Mouse (Mus musculus): ENCODE data around the gene Pten. TPM values are rescaled to one million over a fixed set of nuclear protein-coding genes. Genes with fewer than 3 reads are reported as not detected.
A peak's percentile ranks its signal among the peaks of the same experiment; 100 is the strongest.

The Pten gene
- polyA plus RNA-seq, 1 experiment from 2014 or later, result 6.6 TPM

- H3K4me2 ChIP-seq, result no peak overlapping the region
- 56% methylated on average over 3 of the region's 3 CpGs for WGBS
- no peaks in the 10 kb centered on the region for H3K9me3 ChIP-seq (ENCODE audit: control insufficient read depth, low read length)
- no peaks in the 10 kb centered on the region for H3K4me1 ChIP-seq (replicated peaks; ENCODE audit: control insufficient read depth, insufficient read depth, low read length)
- no peaks in the 10 kb centered on the region for H3K27me3 ChIP-seq (replicated peaks; ENCODE audit: control insufficient read depth, insufficient read depth, low read length)
- H3K36me3 ChIP-seq (ENCODE audit: control insufficient read depth, insufficient read depth, low read length), result no peaks in the 10 kb centered on the region
- no peak overlapping the region for H3K4me3 ChIP-seq (ENCODE audit: low read depth, low read length)
- no peak overlapping the region for H3K9ac ChIP-seq (ENCODE audit: low read depth, low read length)
- no peak for DNase-seq (ENCODE audit: low spot score)
- H3K27ac ChIP-seq (ENCODE audit: low read depth, low read length), result no peak overlapping the region
- no peak for ATAC-seq (replicated peaks; ENCODE audit: low FRiP score)
These were observed 90.7 kb downstream of the Pten start for GRCm38 (mm10) chr19:32848041-32848440.

GRCm38 (mm10) chr19:32852306-32852705, 95.0 kb downstream of the Pten start:
- Histone ChIP-seq H3K27ac (ENCODE audit: low read depth, low read length) (no peak overlapping the region), H3K36me3 (ENCODE audit: control insufficient read depth, insufficient read depth, low read length) (no peaks in the 10 kb centered on the region), H3K9me3 (ENCODE audit: control insufficient read depth, low read length) (no peaks in the 10 kb centered on the region), H3K27me3 (replicated peaks; ENCODE audit: control insufficient read depth, insufficient read depth, low read length) (no peaks in the 10 kb centered on the region), H3K4me2 (no peak overlapping the region), H3K9ac (ENCODE audit: low read depth, low read length) (no peak overlapping the region), H3K4me1 (replicated peaks; ENCODE audit: control insufficient read depth, insufficient read depth, low read length) (no peaks in the 10 kb centered on the region), H3K4me3 (ENCODE audit: low read depth, low read length) (no peak overlapping the region)
- 69% methylated on average over 3 of the region's 3 CpGs for WGBS
- no peak for ATAC-seq (replicated peaks; ENCODE audit: low FRiP score)
- no peak for DNase-seq (ENCODE audit: low spot score)

- H3K4me3 ChIP-seq (ENCODE audit: low read depth, low read length), result no peak overlapping the region
- H3K9me3 ChIP-seq (ENCODE audit: control insufficient read depth, low read length), result no peaks in the 10 kb centered on the region
- H3K9ac ChIP-seq (ENCODE audit: low read depth, low read length), result no peak overlapping the region
- no peaks in the 10 kb centered on the region for H3K36me3 ChIP-seq (ENCODE audit: control insufficient read depth, insufficient read depth, low read length)
- H3K4me2 ChIP-seq, result no peak overlapping the region
- H3K27ac ChIP-seq (ENCODE audit: low read depth, low read length), result no peak overlapping the region
- no peaks in the 10 kb centered on the region for H3K4me1 ChIP-seq (replicated peaks; ENCODE audit: control insufficient read depth, insufficient read depth, low read length)
- 76% methylated on average over 12 of the region's 12 CpGs for WGBS
- no peaks in the 10 kb centered on the region for H3K27me3 ChIP-seq (replicated peaks; ENCODE audit: control insufficient read depth, insufficient read depth, low read length)
- DNase-seq (ENCODE audit: low spot score) (no peak), ATAC-seq (replicated peaks; ENCODE audit: low FRiP score) (no peak)
These were observed 104.6 kb downstream of the Pten start for GRCm38 (mm10) chr19:32861675-32862575.

GRCm38 (mm10) chr19:32866765-32867164, 109.5 kb downstream of the Pten start:
- no peaks in the 10 kb centered on the region for H3K27me3 ChIP-seq (replicated peaks; ENCODE audit: control insufficient read depth, insufficient read depth, low read length)
- ATAC-seq (replicated peaks; ENCODE audit: low FRiP score), result no peak
- no peaks in the 10 kb centered on the region for H3K4me1 ChIP-seq (replicated peaks; ENCODE audit: control insufficient read depth, insufficient read depth, low read length)
- H3K36me3 ChIP-seq (ENCODE audit: control insufficient read depth, insufficient read depth, low read length), result no peaks in the 10 kb centered on the region
- no peaks in the 10 kb centered on the region for H3K9me3 ChIP-seq (ENCODE audit: control insufficient read depth, low read length)
- H3K9ac ChIP-seq (ENCODE audit: low read depth, low read length), result no peak overlapping the region
- 23% methylated on average over 13 of the region's 13 CpGs for WGBS
- H3K4me3 ChIP-seq (ENCODE audit: low read depth, low read length), result no peak overlapping the region
- H3K4me2 ChIP-seq, result peak overlapping the region; percentile 32
- H3K27ac ChIP-seq (ENCODE audit: low read depth, low read length), result no peak overlapping the region
- no peak for DNase-seq (ENCODE audit: low spot score)

GRCm38 (mm10) chr19:32867181-32867897, 110.0 kb downstream of the Pten start:
- no peaks in the 10 kb centered on the region for H3K4me1 ChIP-seq (replicated peaks; ENCODE audit: control insufficient read depth, insufficient read depth, low read length)
- H3K4me2 ChIP-seq, result peak overlapping the region; percentile 32
- no peak overlapping the region for H3K27ac ChIP-seq (ENCODE audit: low read depth, low read length)
- no peaks in the 10 kb centered on the region for H3K9me3 ChIP-seq (ENCODE audit: control insufficient read depth, low read length)
- H3K4me3 ChIP-seq (ENCODE audit: low read depth, low read length), result no peak overlapping the region; the same call in 1 of the 2 replicates
- no peaks in the 10 kb centered on the region for H3K27me3 ChIP-seq (replicated peaks; ENCODE audit: control insufficient read depth, insufficient read depth, low read length)
- no peak overlapping the region for H3K9ac ChIP-seq (ENCODE audit: low read depth, low read length)
- no peaks in the 10 kb centered on the region for H3K36me3 ChIP-seq (ENCODE audit: control insufficient read depth, insufficient read depth, low read length)
- WGBS, result 24% methylated on average over 18 of the region's 18 CpGs
- ATAC-seq (replicated peaks; ENCODE audit: low FRiP score), result no peak
- no peak for DNase-seq (ENCODE audit: low spot score)

GRCm38 (mm10) chr19:32868560-32868959, 111.3 kb downstream of the Pten start:
- Histone ChIP-seq H3K4me2 (no peak overlapping the region), H3K9ac (ENCODE audit: low read depth, low read length) (no peak overlapping the region), H3K9me3 (ENCODE audit: control insufficient read depth, low read length) (no peaks in the 10 kb centered on the region), H3K4me1 (replicated peaks; ENCODE audit: control insufficient read depth, insufficient read depth, low read length) (no peaks in the 10 kb centered on the region), H3K27ac (ENCODE audit: low read depth, low read length) (no peak overlapping the region), H3K4me3 (ENCODE audit: low read depth, low read length) (no peak overlapping the region), H3K27me3 (replicated peaks; ENCODE audit: control insufficient read depth, insufficient read depth, low read length) (no peaks in the 10 kb centered on the region), H3K36me3 (ENCODE audit: control insufficient read depth, insufficient read depth, low read length) (no peaks in the 10 kb centered on the region)
- no peak for DNase-seq (ENCODE audit: low spot score)
- WGBS, result 50% methylated on average over 5 of the region's 5 CpGs
- ATAC-seq (replicated peaks; ENCODE audit: low FRiP score), result no peak

- Histone ChIP-seq H3K27ac (ENCODE audit: low read depth, low read length) (no peak overlapping the region), H3K9me3 (ENCODE audit: control insufficient read depth, low read length) (no peaks in the 10 kb centered on the region), H3K4me2 (peak overlapping the region; percentile 22; the same call in 1 of the 2 replicates), H3K27me3 (replicated peaks; ENCODE audit: control insufficient read depth, insufficient read depth, low read length) (no peaks in the 10 kb centered on the region), H3K9ac (ENCODE audit: low read depth, low read length) (no peak overlapping the region), H3K36me3 (ENCODE audit: control insufficient read depth, insufficient read depth, low read length) (no peaks in the 10 kb centered on the region), H3K4me3 (ENCODE audit: low read depth, low read length) (no peak overlapping the region), H3K4me1 (replicated peaks; ENCODE audit: control insufficient read depth, insufficient read depth, low read length) (no peaks in the 10 kb centered on the region)
- no peak for ATAC-seq (replicated peaks; ENCODE audit: low FRiP score)
- DNase-seq (ENCODE audit: low spot score), result no peak
- WGBS, result 29% methylated on average over 10 of the region's 10 CpGs
These were observed 111.9 kb downstream of the Pten start for GRCm38 (mm10) chr19:32869053-32869680.

- no peaks in the 10 kb centered on the region for H3K9me3 ChIP-seq (ENCODE audit: control insufficient read depth, low read length)
- no peaks in the 10 kb centered on the region for H3K36me3 ChIP-seq (ENCODE audit: control insufficient read depth, insufficient read depth, low read length)
- H3K27me3 ChIP-seq (replicated peaks; ENCODE audit: control insufficient read depth, insufficient read depth, low read length), result no peaks in the 10 kb centered on the region
- no peak overlapping the region for H3K4me3 ChIP-seq (ENCODE audit: low read depth, low read length)
- H3K27ac ChIP-seq (ENCODE audit: low read depth, low read length), result no peak overlapping the region
- no peak for ATAC-seq (replicated peaks; ENCODE audit: low FRiP score)
- 76% methylated on average over 7 of the region's 7 CpGs for WGBS
- H3K4me1 ChIP-seq (replicated peaks; ENCODE audit: control insufficient read depth, insufficient read depth, low read length), result no peaks in the 10 kb centered on the region
- DNase-seq (ENCODE audit: low spot score), result no peak
- H3K9ac ChIP-seq (ENCODE audit: low read depth, low read length), result no peak overlapping the region
- H3K4me2 ChIP-seq, result no peak overlapping the region
These were observed 116.8 kb downstream of the Pten start for GRCm38 (mm10) chr19:32873904-32874637.
